In genomic region chr8:71381421-71381970, GRCm38 (mm10) we compare ENCODE assay signal across 8 mouse cellular contexts. TPM values are rescaled to one million over a fixed set of nuclear protein-coding genes. Genes with fewer than 3 reads are reported as not detected.
DNase-seq lines count a peak whose midpoint lies in the region; ATAC-seq and TF ChIP-seq lines count a peak whose summit lies in the region.

Gene Nr2f6 (minus strand): TSS chr8:71381960.

- no peaks in the 10 kb centered on the region; the same call in 1 of the 2 replicates for H3K4me1 ChIP-seq in bone marrow, adult 2 months (ENCODE audit: control insufficient read depth, insufficient read depth, low read length)
- peaks cover 30% of the 10 kb centered on the region for H3K4me1 ChIP-seq in forebrain, embryonic 16.5 days (replicated peaks; ENCODE audit: control insufficient read depth, insufficient read depth, low read length)
- peaks cover 27% of the 10 kb centered on the region for H3K4me1 ChIP-seq in hindbrain, embryonic 11.5 days (replicated peaks; ENCODE audit: control insufficient read depth, insufficient read depth, low read length)

- peak within 1 kb of the TSS; percentile 79 for H3K9ac ChIP-seq in forebrain, embryonic 16.5 days (replicated peaks; ENCODE audit: low read depth, low read length)
- H3K9ac ChIP-seq in hindbrain, embryonic 11.5 days (ENCODE audit: low read depth, low read length): peak within 1 kb of the TSS; percentile 82

- H3K4me2 ChIP-seq in forebrain, embryonic 16.5 days (ENCODE audit: low read length): peak within 1 kb of the TSS; percentile 95
- peak within 1 kb of the TSS; percentile 96 for H3K4me2 ChIP-seq in hindbrain, embryonic 11.5 days (replicated peaks; ENCODE audit: low read depth, low read length)

- 1% methylated on average over 87 of the region's 89 CpGs for WGBS in bone marrow, adult 2 months
- WGBS in forebrain, embryonic 16.5 days: under 1% methylated on average over 56 of the region's 89 CpGs
- WGBS in hindbrain, embryonic 11.5 days: under 1% methylated on average over 52 of the region's 89 CpGs

- H3K27me3 ChIP-seq in forebrain, embryonic 16.5 days (replicated peaks; ENCODE audit: control insufficient read depth, insufficient read depth, low read length): peaks cover 6% of the 10 kb centered on the region; the same call in 1 of the 2 replicates
- H3K27me3 ChIP-seq in hindbrain, embryonic 11.5 days (ENCODE audit: control insufficient read depth, insufficient read depth, low read length): no peaks in the 10 kb centered on the region

- DNase-seq in ES-CJ7 (ENCODE audit: low read depth, low spot score): peak; percentile 70
- DNase-seq in hindbrain, embryonic 11.5 days (ENCODE audit: low spot score): peak; percentile 87
- peak in 1 of 2 experiments; percentile 59 for DNase-seq in layer of hippocampus, postnatal 14 days (ENCODE audit: low spot score in 2 of 2)
- peak; percentile 82 for DNase-seq in lung, postnatal 14 days
- DNase-seq in retina, embryonic 14.5 days (ENCODE audit: low spot score): peak; percentile 73

- no peak for TF ChIP-seq CTCF in bone marrow, adult 2 months (IDR thresholded peaks at IDR 0.05; ENCODE audit: control insufficient read depth, insufficient read depth, low read length)

- peak within 1 kb of the TSS; percentile 67 for H3K4me3 ChIP-seq in bone marrow, adult 2 months (replicated peaks; ENCODE audit: control insufficient read depth, low read depth, low read length)
- H3K4me3 ChIP-seq in forebrain, embryonic 16.5 days (replicated peaks; ENCODE audit: low read length): peak within 1 kb of the TSS; percentile 72
- peak within 1 kb of the TSS; percentile 85 for H3K4me3 ChIP-seq in hindbrain, embryonic 11.5 days (ENCODE audit: low read depth, low read length)

- H3K27ac ChIP-seq in bone marrow, adult 2 months (ENCODE audit: control insufficient read depth, insufficient read depth, low read depth, low read length, poor library complexity): peak within 1 kb of the TSS; percentile 65
- peak within 1 kb of the TSS; percentile 62; the same call in 1 of the 2 replicates for H3K27ac ChIP-seq in forebrain, embryonic 16.5 days (ENCODE audit: low read length)
- peak within 1 kb of the TSS; percentile 92 for H3K27ac ChIP-seq in hindbrain, embryonic 11.5 days (ENCODE audit: low read depth, low read length)

- H3K9me3 ChIP-seq in forebrain, embryonic 16.5 days (ENCODE audit: control insufficient read depth, low read length): no peaks in the 10 kb centered on the region
- no peaks in the 10 kb centered on the region for H3K9me3 ChIP-seq in hindbrain, embryonic 11.5 days (ENCODE audit: control insufficient read depth, low read length)

- TF ChIP-seq POLR2A in bone marrow, adult 2 months (IDR thresholded peaks at IDR 0.05; ENCODE audit: borderline replicate concordance, control insufficient read depth, low read depth, low read length): no peak

- H3K36me3 ChIP-seq in forebrain, embryonic 16.5 days (ENCODE audit: control insufficient read depth, insufficient read depth): 0 out of 2 replicates have a peak, but pooled peaks cover 2% of the 10 kb centered on the region
- no peaks in the 10 kb centered on the region for H3K36me3 ChIP-seq in hindbrain, embryonic 11.5 days (ENCODE audit: control insufficient read depth, insufficient read depth, low read length)

- ATAC-seq in forebrain, embryonic 16.5 days: peak; percentile 7
- ATAC-seq in hindbrain, embryonic 11.5 days (ENCODE audit: low FRiP score): peak; percentile 13; the same call in 1 of the 2 replicates
- ATAC-seq in granulocyte monocyte progenitor cell, adult 5-6 weeks (replicated peaks; ENCODE audit: poor library complexity, severe bottlenecking): no peak; the same call in 1 of the 2 replicates

RNA-seq across cellular contexts. Expression of gene Nr2f6, which starts in this region (rescaled TPM):
- polyA plus RNA-seq in bone marrow, adult 2 months (2011; ENCODE audit: insufficient read depth, insufficient read length, low replicate concordance, missing spikeins): 9.5 and 17.5 TPM in 2 replicates
- polyA plus RNA-seq in forebrain, embryonic 16.5 days (2015; fragmentation: Nextera tagmentation; extraction: Ambion mirVana): 11.8 and 13.2 TPM in 2 replicates
- 69.5 and 78.3 TPM in 2 replicates for polyA plus RNA-seq in hindbrain, embryonic 11.5 days (2014; fragmentation: Nextera tagmentation; extraction: Ambion mirVana)
- total RNA-seq in layer of hippocampus, postnatal 14 days (2021): 10 to 100 TPM; 33.9 to 36.7 TPM
- total RNA-seq in granulocyte monocyte progenitor cell, adult 5-6 weeks (2014; fragmentation: Nextera tagmentation): 1.3 and 7.5 TPM in 2 replicates
- total RNA-seq in granulocyte monocyte progenitor cell, adult 5-6 weeks (2017): 3.3 and 4.1 TPM in 2 replicates

Comparison
In these comparisons a context has a peak if more than half of its experiments do, and no peak if none do; other contexts are left out.
1. RNA of gene Nr2f6 (total RNA-seq): 33.9 to 36.7 TPM in layer of hippocampus, postnatal 14 days; 1.3 to 7.5 TPM in granulocyte monocyte progenitor cell, adult 5-6 weeks; every median in the first group is over 4 times any median in the second.
2. Peak in every context shown above with its lines, with median percentiles within 50 percentile points of each other: H3K27ac ChIP-seq and H3K4me3 ChIP-seq.